Mouse (Mus musculus) midbrain, embryonic 14.5 days (tissue): ENCODE measurements around the gene Usp21. TPM values are rescaled to one million over a fixed set of nuclear protein-coding genes. Genes with fewer than 3 reads are reported as not detected.

Source experiments
- ATAC-seq: fragments of 200-750 bp; cut with Nextera tagmentation; 2 replicates; pipeline ENCODE4 v1.8.0; 2017; ENCODE audit warnings: moderate number of reproducible peaks, moderate library complexity; ENCODE audit not compliant: low FRiP score, low TSS enrichment
- DNase-seq: peaks from one replicate; pipeline ENCODE4 v3.0.0-alpha.2; 2015
- H3K27ac ChIP-seq: fragments of 300-500 bp; sonication (generic); replicated peaks from 2 replicates; pipeline ENCODE4 v1.5.1; 2014; ENCODE audit warnings: mild to moderate bottlenecking, low read depth, low read length, moderate library complexity
- H3K27me3 ChIP-seq: fragments of 300-500 bp; sonication (generic); 2 replicates; pipeline ENCODE4 v1.6.1; 2014; ENCODE audit warnings: low read length, control low read depth, mixed read lengths; ENCODE audit not compliant: control insufficient read depth, insufficient read depth
- H3K36me3 ChIP-seq: fragments of 300-500 bp; sonication (generic); 2 replicates; pipeline ENCODE4 v1.6.1; 2014; ENCODE audit warnings: low read length, control low read depth; ENCODE audit not compliant: control insufficient read depth, insufficient read depth
- H3K4me1 ChIP-seq: fragments of 300-500 bp; sonication (generic); 2 replicates; pipeline ENCODE4 v1.6.1; 2014; ENCODE audit warnings: mild to moderate bottlenecking, antibody characterized with exemption, low read length, control low read depth; ENCODE audit not compliant: control insufficient read depth, insufficient read depth
- H3K4me2 ChIP-seq: fragments of 300-500 bp; sonication (generic); 2 replicates; pipeline ENCODE4 v1.6.1; 2014; ENCODE audit warnings: mild to moderate bottlenecking, low read length, moderate library complexity
- H3K4me3 ChIP-seq: fragments of 300-500 bp; sonication (generic); replicated peaks from 2 replicates; pipeline ENCODE4 v1.5.1; 2014; ENCODE audit warnings: low read depth, low read length
- H3K9ac ChIP-seq: fragments of 300-500 bp; sonication (generic); replicated peaks from 2 replicates; pipeline ENCODE4 v1.6.1; 2014; ENCODE audit warnings: mild to moderate bottlenecking, low read length, moderate library complexity
- H3K9me3 ChIP-seq: fragments of 300-500 bp; sonication (generic); 2 replicates; pipeline ENCODE4 v1.6.1; 2016; ENCODE audit warnings: low read length, control low read depth, mixed read lengths; ENCODE audit not compliant: control insufficient read depth
- WGBS: fragments of 180-500 bp; shearing (Covaris S2); extraction: QIAGEN DNeasy Blood & Tissue Kit; methylation state at CpG from one replicate; pipeline ENCODE4 v1.1.7; 2014; 5-methylcytosine and 5-hydroxymethylcytosine counted together
- polyA plus RNA-seq: library from polyadenylated mRNA; unstranded; fragments of >200 nt; fragmentation: Nextera tagmentation; extraction: Ambion mirVana; gene quantifications from 2 replicates; pipeline ENCODE4 v1.2.1, GENCODE M21; 2014

Usp21 gene
- polyA plus RNA-seq, 1 experiment from 2014 or later, result 92.6 TPM

- H3K9me3 ChIP-seq, result no peaks in the 10 kb centered on the region
- H3K4me1 ChIP-seq, result no peaks in the 10 kb centered on the region
- H3K4me3 ChIP-seq, result no peak within 1 kb of the TSS
- no peak within 1 kb of the TSS for H3K27ac ChIP-seq
- ATAC-seq (no peak), DNase-seq (no peak)
- WGBS, result 92% methylated on average over 14 of the region's 14 CpGs
- H3K36me3 ChIP-seq, result peaks cover 55% of the 10 kb centered on the region
- H3K9ac ChIP-seq, result no peak within 1 kb of the TSS
- no peak within 1 kb of the TSS for H3K4me2 ChIP-seq
- no peaks in the 10 kb centered on the region for H3K27me3 ChIP-seq
Measured at GRCm38 (mm10) chr1:171234126-171234525, 53.7 kb downstream of the Usp21 start, which contains the start of gene Fcer1g. Gene Fcer1g (minus strand): TSS chr1:171234365.

DNA sequence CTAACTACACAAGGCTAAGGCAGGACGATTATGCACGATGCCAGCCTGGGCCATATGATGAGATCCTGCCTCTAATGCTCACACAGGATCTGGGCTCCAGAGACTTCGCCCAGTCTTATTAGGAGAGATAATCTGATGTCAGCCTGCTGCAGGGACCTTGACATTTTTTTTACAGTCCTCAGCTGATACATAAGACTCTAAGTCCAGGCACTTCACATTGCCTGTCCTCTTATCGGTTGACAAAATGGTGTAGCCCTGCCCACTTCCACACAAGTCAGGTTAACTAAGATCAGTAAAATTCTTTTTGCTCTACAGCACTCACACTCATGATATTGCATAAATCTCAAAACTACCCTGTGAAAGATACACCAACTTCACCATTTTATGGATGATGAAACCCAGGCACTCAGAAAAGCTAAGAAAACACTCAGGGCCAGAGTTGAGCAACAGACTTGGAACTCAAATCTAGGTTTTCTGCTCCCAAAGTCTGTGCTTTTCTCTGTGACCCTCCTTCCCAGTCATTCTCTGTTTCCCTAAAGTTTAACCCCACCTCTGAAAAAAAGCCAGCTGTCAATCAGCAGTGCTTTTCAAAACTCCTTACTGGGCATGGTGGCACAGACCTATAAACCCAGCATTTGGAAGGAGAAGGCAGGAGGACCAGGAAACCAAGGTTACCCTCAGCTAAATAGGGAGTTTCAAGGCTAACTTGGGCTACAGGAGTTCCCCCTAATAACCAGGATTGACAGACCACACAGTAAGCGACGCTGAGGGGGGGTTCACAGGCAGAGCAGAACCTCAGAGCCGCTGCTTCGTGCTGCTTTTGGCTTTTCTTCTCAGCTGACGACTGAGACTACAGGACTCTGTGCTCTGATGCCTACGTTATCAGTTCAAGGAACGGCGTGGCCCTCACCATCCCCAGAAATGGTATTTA is 54.7 kb downstream of the Usp21 start:
- H3K9ac ChIP-seq, result no peak overlapping the region

DNA sequence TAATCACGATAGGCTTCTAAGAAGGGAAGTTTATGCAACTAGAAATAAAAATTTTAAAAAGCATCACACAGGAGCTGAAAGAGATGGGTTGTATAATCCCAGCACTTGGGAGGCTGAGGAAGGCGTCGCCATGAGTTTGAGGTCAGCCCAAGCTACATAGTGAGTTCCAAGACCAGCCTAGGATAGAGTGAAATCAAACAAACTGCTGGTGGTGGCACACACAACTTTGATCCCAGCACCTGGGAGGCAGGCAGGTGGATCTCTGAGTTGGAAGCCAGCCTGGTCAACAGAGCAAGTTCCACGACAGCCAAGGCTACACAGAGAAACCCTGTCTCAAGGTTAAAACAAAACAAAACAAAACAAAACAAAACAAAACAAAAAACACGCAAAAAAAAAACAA is 55.4 kb downstream of the Usp21 start:
- H3K9me3 ChIP-seq, result no peaks in the 10 kb centered on the region
- H3K27me3 ChIP-seq, result no peaks in the 10 kb centered on the region
- ATAC-seq (no peak), DNase-seq (no peak)
- no peak overlapping the region for H3K9ac ChIP-seq
- H3K4me1 ChIP-seq, result no peaks in the 10 kb centered on the region
- H3K36me3 ChIP-seq, result peaks cover 38% of the 10 kb centered on the region
- H3K4me2 ChIP-seq, result no peak overlapping the region
- no peak overlapping the region for H3K4me3 ChIP-seq
- no peak overlapping the region for H3K27ac ChIP-seq
- WGBS, result 92% methylated on average over 5 of the region's 5 CpGs

More for the DNA sequence above, 54.7 kb downstream of the Usp21 start:
- no peak overlapping the region for H3K4me2 ChIP-seq
- H3K9me3 ChIP-seq, result no peaks in the 10 kb centered on the region
- 85% methylated on average over 12 of the region's 12 CpGs for WGBS
- no peak overlapping the region for H3K4me3 ChIP-seq
- H3K27me3 ChIP-seq, result no peaks in the 10 kb centered on the region
- peaks cover 45% of the 10 kb centered on the region for H3K36me3 ChIP-seq
- ATAC-seq, result no peak
- H3K27ac ChIP-seq, result no peak overlapping the region
- no peak for DNase-seq
- H3K4me1 ChIP-seq, result no peaks in the 10 kb centered on the region

Other genes starting within 250 kb of the Usp21 start
- gene Fcgr3, start 223.1 kb downstream of the Usp21 start, polyA plus RNA-seq, result 2.5 and 8.3 TPM in 2 replicates
- 2.7 and 4.2 TPM in 2 replicates for gene Cfap126, start 174.1 kb downstream of the Usp21 start, polyA plus RNA-seq
- 295 and 310 TPM in 2 replicates for gene Sdhc, start 137.4 kb downstream of the Usp21 start, polyA plus RNA-seq
- gene Mpz, start 137.3 kb downstream of the Usp21 start, polyA plus RNA-seq, result 0.39 and 0.51 TPM in 2 replicates
- 20.0 and 20.5 TPM in 2 replicates for gene Pcp4l1, start 91.7 kb downstream of the Usp21 start, polyA plus RNA-seq
- 0.34 and 0.39 TPM in 2 replicates for gene Nr1i3, start 74.0 kb downstream of the Usp21 start, polyA plus RNA-seq
- 35.3 and 40.4 TPM in 2 replicates for gene Tomm40l, start 65.5 kb downstream of the Usp21 start, polyA plus RNA-seq
- gene Apoa2, start 62.9 kb downstream of the Usp21 start, polyA plus RNA-seq, result 3.3 and 4.1 TPM in 2 replicates
- gene Fcer1g, start 53.6 kb downstream of the Usp21 start, polyA plus RNA-seq, result 6.6 and 28.4 TPM in 2 replicates
- 3.3 and 4.1 TPM in 2 replicates for gene Adamts4, start 37.6 kb downstream of the Usp21 start, polyA plus RNA-seq
- 185 and 220 TPM in 2 replicates for gene Ndufs2, start 36.6 kb downstream of the Usp21 start, polyA plus RNA-seq
- gene B4galt3, start 17.7 kb downstream of the Usp21 start, polyA plus RNA-seq, result 101 and 105 TPM in 2 replicates
- gene Ppox, start 6.8 kb downstream of the Usp21 start, polyA plus RNA-seq, result 43.2 and 46.8 TPM in 2 replicates
- 120 and 132 TPM in 2 replicates for gene Ufc1, start 7.0 kb upstream of the Usp21 start, polyA plus RNA-seq
- gene Dedd, start 41.2 kb upstream of the Usp21 start, polyA plus RNA-seq, result 49.0 and 61.5 TPM in 2 replicates
- 39.1 and 45.0 TPM in 2 replicates for gene Nit1, start 57.7 kb upstream of the Usp21 start, polyA plus RNA-seq
- 63.0 and 94.0 TPM in 2 replicates for gene Pfdn2, start 57.7 kb upstream of the Usp21 start, polyA plus RNA-seq
- gene Klhdc9, start 72.8 kb upstream of the Usp21 start, polyA plus RNA-seq, result 3.6 and 3.7 TPM in 2 replicates
- gene Nectin4, start 82.1 kb upstream of the Usp21 start, polyA plus RNA-seq, result 1.4 and 1.6 TPM in 2 replicates
- gene Arhgap30, start 101.0 kb upstream of the Usp21 start, polyA plus RNA-seq, result 0.09 and 0.42 TPM in 2 replicates
- 207 and 236 TPM in 2 replicates for gene Usf1, start 123.3 kb upstream of the Usp21 start, polyA plus RNA-seq
- 5.7 and 6.2 TPM in 2 replicates for gene Tstd1, start 130.9 kb upstream of the Usp21 start, polyA plus RNA-seq
- gene F11r, start 149.5 kb upstream of the Usp21 start, polyA plus RNA-seq, result 3.3 and 8.1 TPM in 2 replicates
- gene Alyref2, start 215.5 kb upstream of the Usp21 start, polyA plus RNA-seq, result 28.2 and 33.5 TPM in 2 replicates
- not detected in 2 replicates for gene Itln1, start 247.3 kb upstream of the Usp21 start, polyA plus RNA-seq